Mouse (Mus musculus) small intestine, adult 2 months (tissue): ENCODE data around the gene Slc36a2. TPM values are rescaled to one million over a fixed set of nuclear protein-coding genes. Genes with fewer than 3 reads are reported as not detected.

Experiments used
- H3K27ac ChIP-seq: fragments of 200-500 bp; 2 replicates; pipeline ENCODE4 v1.5.1; 2012; ENCODE audit warnings: low read depth, low read length, control low read depth, inconsistent platforms; ENCODE audit not compliant: insufficient read depth
- H3K27me3 ChIP-seq: fragments of 200-500 bp; 2 replicates; pipeline ENCODE4 v1.6.1; 2012; ENCODE audit warnings: mild to moderate bottlenecking, moderate library complexity, low read length, inconsistent platforms; ENCODE audit not compliant: control insufficient read depth, insufficient read depth
- H3K36me3 ChIP-seq: fragments of 200-500 bp; 2 replicates; pipeline ENCODE4 v1.6.1; 2012; ENCODE audit warnings: mild to moderate bottlenecking, low read length, control low read depth, inconsistent platforms; ENCODE audit not compliant: control insufficient read depth, insufficient read depth
- H3K4me1 ChIP-seq: fragments of 200-500 bp; 2 replicates; pipeline ENCODE4 v1.6.1; 2012; ENCODE audit warnings: low read length, inconsistent platforms, mixed read lengths; ENCODE audit not compliant: control insufficient read depth, insufficient read depth, insufficient read length
- H3K4me3 ChIP-seq: fragments of 200-500 bp; 2 replicates; pipeline ENCODE4 v1.5.1; 2012; ENCODE audit warnings: low read depth, mild to moderate bottlenecking, control low read depth, inconsistent platforms, low read length, moderate library complexity
- CTCF ChIP-seq: fragments of 200-500 bp; IDR thresholded peaks from 2 replicates; pipeline ENCODE4 v1.5.1; 2012; ENCODE audit warnings: low read depth, mild to moderate bottlenecking, control low read depth, inconsistent platforms, low read length, moderate library complexity, mixed read lengths; ENCODE audit not compliant: insufficient replicate concordance, insufficient read length; ENCODE audit errors: extremely low read depth
- POLR2A ChIP-seq: fragments of 200-500 bp; IDR thresholded peaks from 2 replicates; pipeline ENCODE4 v1.6.1; 2012; ENCODE audit warnings: low read depth, mild to moderate bottlenecking, control low read depth, inconsistent platforms, low read length, moderate library complexity
- WGBS: fragments of 180-500 bp; shearing (Covaris S2); methylation state at CpG from one replicate; pipeline ENCODE4 v1.1.7; 2018; 5-methylcytosine and 5-hydroxymethylcytosine counted together
- polyA plus RNA-seq: library from polyadenylated mRNA; depleted of rRNA; stranded (reverse); fragments of >200 nt; gene quantifications from 2 replicates; pipeline ENCODE4 v1.2.3, GENCODE M21; 2012

Gene Slc36a2
- polyA plus RNA-seq, 1 experiment: 0.90 TPM

GRCm38 (mm10) chr11:55168504-55168903, 16.4 kb downstream of the Slc36a2 start:
- Histone ChIP-seq H3K4me1 (no peaks in the 10 kb centered on the region), H3K27ac (no peak overlapping the region), H3K4me3 (no peak overlapping the region), H3K36me3 (no peaks in the 10 kb centered on the region), H3K27me3 (peaks cover 4% of the 10 kb centered on the region; the same call in 1 of the 2 replicates)
- no peak for TF ChIP-seq POLR2A
- no peak for TF ChIP-seq CTCF
- WGBS: 78% methylated on average over 4 of the region's 4 CpGs

- TF ChIP-seq CTCF: no peak
- no peak for TF ChIP-seq POLR2A
- no peaks in the 10 kb centered on the region for H3K4me1 ChIP-seq
- H3K27ac ChIP-seq: no peak overlapping the region
- peaks cover 4% of the 10 kb centered on the region; the same call in 1 of the 2 replicates for H3K27me3 ChIP-seq
- 82% methylated on average over 7 of the region's 7 CpGs for WGBS
- H3K36me3 ChIP-seq: no peaks in the 10 kb centered on the region
- no peak overlapping the region for H3K4me3 ChIP-seq
These were observed 19.1 kb downstream of the Slc36a2 start for GRCm38 (mm10) chr11:55165748-55166147.

DNA sequence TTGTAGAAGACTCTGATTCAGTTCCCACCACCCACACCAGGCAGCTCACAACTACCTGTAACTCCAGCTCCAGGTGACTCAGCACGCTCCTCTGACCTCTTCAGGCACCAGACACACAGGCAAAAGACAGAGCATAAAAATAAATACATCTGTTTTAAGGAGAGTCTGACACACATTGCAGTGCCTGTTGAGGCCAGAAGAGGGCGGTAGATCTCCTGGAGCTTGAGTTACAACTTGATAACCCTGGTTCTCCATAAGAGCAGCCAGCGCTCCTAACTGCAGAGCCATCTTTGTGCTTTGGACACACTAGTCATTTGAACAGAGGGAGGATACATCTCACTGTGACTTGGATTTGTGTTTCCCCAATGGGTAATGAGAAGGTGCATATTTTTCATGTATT, 20.2 kb downstream of the Slc36a2 start:
- TF ChIP-seq CTCF (peak; percentile 46; the same call in 1 of the 2 replicates), POLR2A (no peak)
- WGBS: 39% methylated on average over 3 of the region's 3 CpGs
- H3K36me3 ChIP-seq: no peaks in the 10 kb centered on the region
- peaks cover 4% of the 10 kb centered on the region; the same call in 1 of the 2 replicates for H3K27me3 ChIP-seq
- H3K4me1 ChIP-seq: no peaks in the 10 kb centered on the region
- no peak overlapping the region for H3K27ac ChIP-seq
- H3K4me3 ChIP-seq: no peak overlapping the region

DNA sequence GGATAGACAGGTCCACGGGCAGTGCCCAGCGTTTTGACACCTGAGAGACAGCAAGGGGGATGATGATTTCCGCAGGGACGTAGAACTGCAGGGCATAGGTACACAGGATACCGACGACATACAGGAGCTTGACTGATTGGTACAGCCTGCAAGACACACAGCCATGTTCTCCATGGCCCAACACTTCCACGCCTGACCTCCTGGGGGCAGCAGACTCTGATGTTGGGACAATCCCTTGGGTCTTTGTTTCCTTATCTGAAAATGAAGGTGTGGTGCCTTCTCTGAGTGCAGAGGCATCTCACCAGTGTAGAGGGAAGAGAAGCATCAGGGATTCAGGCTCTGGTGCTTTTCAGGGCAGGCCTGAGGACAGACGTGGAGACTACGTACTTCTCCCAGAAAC, 22.2 kb downstream of the Slc36a2 start:
- Histone ChIP-seq H3K4me1 (no peaks in the 10 kb centered on the region), H3K4me3 (no peak overlapping the region), H3K27me3 (no peaks in the 10 kb centered on the region), H3K27ac (no peak overlapping the region), H3K36me3 (no peaks in the 10 kb centered on the region)
- peak; percentile 65; the same call in 1 of the 2 replicates for TF ChIP-seq CTCF
- TF ChIP-seq POLR2A: no peak
- 44% methylated on average over 9 of the region's 9 CpGs for WGBS

DNA sequence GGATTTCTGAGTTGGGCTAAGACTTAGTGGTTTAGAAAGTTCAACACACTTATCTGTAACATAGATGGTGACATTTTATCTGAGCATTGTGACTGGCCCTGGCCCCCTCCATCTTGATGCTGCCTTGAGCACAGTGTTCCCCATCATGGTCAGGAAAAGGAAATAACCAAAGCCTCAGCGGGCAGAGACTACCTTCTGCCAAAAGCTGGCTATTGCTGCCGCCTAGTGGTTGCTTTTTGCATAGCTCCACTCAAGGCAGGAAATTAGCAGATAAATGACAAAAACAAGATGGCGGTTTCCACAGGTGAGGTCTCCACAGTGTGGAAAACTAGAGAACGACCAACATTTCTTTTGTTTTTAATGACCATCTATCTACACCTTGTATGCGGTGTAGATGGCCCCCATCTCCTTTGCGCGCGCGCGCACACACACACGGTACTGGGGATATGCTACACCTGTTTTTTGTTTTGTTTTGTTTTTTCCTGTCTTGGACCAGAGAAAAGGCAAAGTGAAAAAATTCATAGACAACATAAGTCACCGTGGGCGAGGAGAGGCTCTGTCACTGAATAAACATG, 26.0 kb downstream of the Slc36a2 start:
- H3K4me3 ChIP-seq: no peak overlapping the region
- H3K27ac ChIP-seq: no peak overlapping the region
- WGBS: 51% methylated on average over 13 of the region's 13 CpGs
- H3K36me3 ChIP-seq: no peaks in the 10 kb centered on the region
- H3K4me1 ChIP-seq: no peaks in the 10 kb centered on the region
- peak; percentile 91; the same call in 1 of the 2 replicates for TF ChIP-seq CTCF
- TF ChIP-seq POLR2A: no peak
- H3K27me3 ChIP-seq: no peaks in the 10 kb centered on the region

GRCm38 (mm10) chr11:55155070-55155421, 29.8 kb downstream of the Slc36a2 start:
- TF ChIP-seq POLR2A: no peak
- TF ChIP-seq CTCF: no peak
- Histone ChIP-seq H3K27ac (peak overlapping the region; percentile 20; the same call in 1 of the 2 replicates), H3K4me1 (no peaks in the 10 kb centered on the region), H3K36me3 (no peaks in the 10 kb centered on the region), H3K4me3 (no peak overlapping the region), H3K27me3 (no peaks in the 10 kb centered on the region)
- WGBS: 60% methylated on average over 6 of the region's 6 CpGs

GRCm38 (mm10) chr11:55154398-55155069, 30.3 kb downstream of the Slc36a2 start:
- Histone ChIP-seq H3K36me3 (no peaks in the 10 kb centered on the region), H3K27me3 (no peaks in the 10 kb centered on the region), H3K27ac (peak overlapping the region; percentile 74), H3K4me3 (no peak overlapping the region), H3K4me1 (no peaks in the 10 kb centered on the region; the same call in 1 of the 2 replicates)
- TF ChIP-seq CTCF (no peak), POLR2A (no peak)
- 30% methylated on average over 3 of the region's 3 CpGs for WGBS
